Mouse (Mus musculus) G1E (cell line): ENCODE results near the gene Col1a2.

Experiments used
- CTCF ChIP-seq: IDR thresholded peaks from 2 replicates; pipeline ENCODE4 v1.5.1; 2012; ENCODE audit warnings: low read depth, low read length, inconsistent platforms, mixed read lengths
- GATA1 ChIP-seq: IDR thresholded peaks from 2 replicates; pipeline ENCODE4 v1.6.1; 2012; ENCODE audit warnings: borderline replicate concordance, low read length, inconsistent platforms, mixed read lengths
- GATA2 ChIP-seq: IDR thresholded peaks from 2 replicates; pipeline ENCODE4 v1.6.1; 2012; ENCODE audit warnings: low read depth, low read length, inconsistent platforms, borderline replicate concordance
- POLR2AphosphoS5 ChIP-seq: IDR thresholded peaks from 2 replicates; pipeline ENCODE4 v1.6.1; 2012; ENCODE audit warnings: low read depth, low read length, inconsistent platforms; ENCODE audit not compliant: insufficient replicate concordance
- TAL1 ChIP-seq: conservative IDR thresholded peaks from 2 replicates; pipeline ENCODE4 v1.6.1; 2012; ENCODE audit warnings: low read depth, low read length, inconsistent platforms, mixed read lengths

DNA sequence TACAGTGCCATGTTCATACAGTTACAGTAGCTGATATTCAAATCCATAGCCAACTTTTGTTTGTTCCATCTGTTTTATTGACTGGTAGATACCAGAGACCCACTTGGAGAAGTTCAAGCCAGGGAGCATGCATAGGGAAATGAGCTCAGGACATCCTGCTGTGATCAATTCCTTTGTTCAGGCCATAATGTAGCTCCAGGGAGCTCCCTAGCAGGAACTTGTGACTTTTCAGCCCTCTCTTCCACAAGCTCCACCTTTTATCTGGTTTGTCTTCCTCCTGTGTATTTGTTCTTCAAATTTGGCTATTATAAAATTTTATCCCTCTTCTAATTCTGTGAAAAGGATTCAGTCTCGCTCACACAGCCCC, 45.9 kb downstream of the Col1a2 start:
- TF ChIP-seq CTCF: no peak
- no peak for TF ChIP-seq GATA2
- no peak for TF ChIP-seq TAL1
- no peak for TF ChIP-seq POLR2AphosphoS5
- TF ChIP-seq GATA1: no peak
